Mouse (Mus musculus) heart, embryonic 15.5 days (tissue): ENCODE measurements around the gene Trpc2. TPM values are rescaled to one million over a fixed set of nuclear protein-coding genes. Genes with fewer than 3 reads are reported as not detected.

ENCODE experiments used
- ATAC-seq: fragments of 200-750 bp; cut with Nextera tagmentation; replicated peaks from 2 replicates; pipeline ENCODE4 v1.8.0; 2017; ENCODE audit warnings: low read depth, moderate TSS enrichment; ENCODE audit not compliant: insufficient number of reproducible peaks, insufficient read depth, low FRiP score
- H3K27ac ChIP-seq: fragments of 300-500 bp; sonication (generic); 2 replicates; pipeline ENCODE4 v1.5.1; 2015; ENCODE audit warnings: mild to moderate bottlenecking, inconsistent platforms
- H3K27me3 ChIP-seq: fragments of 300-500 bp; sonication (generic); 2 replicates; pipeline ENCODE4 v1.6.1; 2015; ENCODE audit warnings: inconsistent platforms
- H3K36me3 ChIP-seq: fragments of 300-500 bp; sonication (generic); 2 replicates; pipeline ENCODE4 v1.6.1; 2015; ENCODE audit warnings: mild to moderate bottlenecking, inconsistent platforms
- H3K4me1 ChIP-seq: fragments of 300-500 bp; sonication (generic); replicated peaks from 2 replicates; pipeline ENCODE4 v1.6.1; 2015; ENCODE audit warnings: inconsistent platforms
- H3K4me2 ChIP-seq: fragments of 300-500 bp; sonication (generic); 2 replicates; pipeline ENCODE4 v1.6.1; 2015; ENCODE audit warnings: inconsistent platforms, mild to moderate bottlenecking, moderate library complexity
- H3K4me3 ChIP-seq: fragments of 300-500 bp; sonication (generic); 2 replicates; pipeline ENCODE4 v1.5.1; 2015; ENCODE audit warnings: mild to moderate bottlenecking, inconsistent platforms
- H3K9ac ChIP-seq: fragments of 300-500 bp; sonication (generic); 2 replicates; pipeline ENCODE4 v1.6.1; 2015; ENCODE audit warnings: mild to moderate bottlenecking, inconsistent platforms
- H3K9me3 ChIP-seq: fragments of 300-500 bp; sonication (generic); replicated peaks from 2 replicates; pipeline ENCODE4 v1.6.1; 2016; ENCODE audit warnings: inconsistent platforms
- WGBS: fragments of 180-500 bp; shearing (Covaris S2); methylation state at CpG from one replicate; pipeline ENCODE4 v1.1.7; 2015; ENCODE audit warnings: mixed read lengths; 5-methylcytosine and 5-hydroxymethylcytosine counted together
- polyA plus RNA-seq: library from polyadenylated mRNA; unstranded; fragments of >200 nt; fragmentation: Nextera tagmentation; extraction: Ambion mirVana; gene quantifications from 2 replicates; pipeline ENCODE4 v1.2.1, GENCODE M21; 2015

Trpc2 gene
- polyA plus RNA-seq, 1 experiment from 2014 or later: not detected

GRCm38 (mm10) chr7:102102696-102103095, 19.8 kb downstream of the Trpc2 start:
- Histone ChIP-seq H3K4me2 (no peak overlapping the region), H3K9me3 (no peaks in the 10 kb centered on the region), H3K27me3 (no peaks in the 10 kb centered on the region), H3K4me1 (peaks cover 40% of the 10 kb centered on the region), H3K36me3 (no peaks in the 10 kb centered on the region), H3K27ac (no peak overlapping the region), H3K9ac (no peak overlapping the region), H3K4me3 (no peak overlapping the region)
- 51% methylated on average over 6 of the region's 6 CpGs for WGBS
- no peak for ATAC-seq

GRCm38 (mm10) chr7:102103555-102103954, 20.6 kb downstream of the Trpc2 start:
- H3K36me3 ChIP-seq: no peaks in the 10 kb centered on the region
- 61% methylated on average over 2 of the region's 2 CpGs for WGBS
- no peak overlapping the region for H3K4me3 ChIP-seq
- H3K9ac ChIP-seq: no peak overlapping the region
- no peak for ATAC-seq
- H3K4me1 ChIP-seq: peaks cover 40% of the 10 kb centered on the region
- no peaks in the 10 kb centered on the region for H3K27me3 ChIP-seq
- H3K27ac ChIP-seq: no peak overlapping the region
- no peak overlapping the region for H3K4me2 ChIP-seq
- H3K9me3 ChIP-seq: no peaks in the 10 kb centered on the region

GRCm38 (mm10) chr7:102104126-102104525, 21.2 kb downstream of the Trpc2 start:
- Histone ChIP-seq H3K27ac (no peak overlapping the region), H3K4me1 (peaks cover 40% of the 10 kb centered on the region), H3K9ac (no peak overlapping the region), H3K4me2 (no peak overlapping the region), H3K9me3 (no peaks in the 10 kb centered on the region), H3K36me3 (no peaks in the 10 kb centered on the region), H3K4me3 (no peak overlapping the region), H3K27me3 (no peaks in the 10 kb centered on the region)
- no peak for ATAC-seq
- 51% methylated on average over 5 of the region's 5 CpGs for WGBS

DNA sequence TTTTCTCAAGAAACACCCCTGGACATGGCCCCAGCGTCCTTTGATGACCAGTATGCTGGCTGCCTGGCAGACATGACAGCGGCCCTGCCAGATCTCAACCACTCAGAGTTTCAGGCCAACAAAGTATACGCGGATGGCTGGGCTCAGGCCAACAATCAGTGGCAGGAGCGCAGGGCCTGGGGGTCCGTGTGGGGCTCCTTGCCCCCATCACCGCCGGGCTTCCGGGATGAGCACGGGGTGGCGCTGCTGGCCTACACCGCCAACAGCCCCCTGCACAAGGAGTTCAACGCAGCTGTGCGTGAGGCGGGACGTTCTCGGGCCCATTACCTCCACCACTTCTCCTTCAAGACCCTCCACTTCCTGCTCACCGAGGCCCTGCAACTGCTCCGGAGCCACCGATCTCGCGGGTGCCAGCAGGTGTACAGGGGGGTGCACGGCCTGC, 23.8 kb downstream of the Trpc2 start:
- WGBS: 3% methylated on average over 23 of the region's 23 CpGs
- Histone ChIP-seq H3K27ac (no peak overlapping the region), H3K4me1 (peaks cover 24% of the 10 kb centered on the region), H3K4me2 (peak overlapping the region; percentile 80), H3K4me3 (peak overlapping the region; percentile 46), H3K9me3 (no peaks in the 10 kb centered on the region), H3K36me3 (no peaks in the 10 kb centered on the region), H3K9ac (peak overlapping the region; percentile 42), H3K27me3 (no peaks in the 10 kb centered on the region)
- ATAC-seq: no peak; the same call in 1 of the 2 replicates

- Histone ChIP-seq H3K27me3 (no peaks in the 10 kb centered on the region), H3K9me3 (no peaks in the 10 kb centered on the region), H3K4me1 (peaks cover 15% of the 10 kb centered on the region), H3K27ac (no peak overlapping the region), H3K4me3 (no peak overlapping the region), H3K36me3 (no peaks in the 10 kb centered on the region), H3K4me2 (no peak overlapping the region), H3K9ac (no peak overlapping the region)
- 79% methylated on average over 1 of the region's 1 CpGs for WGBS
- no peak for ATAC-seq
Measured at GRCm38 (mm10) chr7:102108206-102108605, 25.3 kb downstream of the Trpc2 start.

- WGBS: 76% methylated on average over 7 of the region's 7 CpGs
- Histone ChIP-seq H3K4me1 (peaks cover 11% of the 10 kb centered on the region), H3K27me3 (no peaks in the 10 kb centered on the region), H3K27ac (no peak within 1 kb of the TSS), H3K4me3 (no peak within 1 kb of the TSS), H3K9me3 (no peaks in the 10 kb centered on the region), H3K9ac (no peak within 1 kb of the TSS), H3K4me2 (no peak within 1 kb of the TSS), H3K36me3 (no peaks in the 10 kb centered on the region)
- ATAC-seq: no peak
Measured at GRCm38 (mm10) chr7:102109171-102109570, 26.3 kb downstream of the Trpc2 start, which contains the start of gene Art5. Art5 (minus strand) TSS chr7:102109489.

DNA sequence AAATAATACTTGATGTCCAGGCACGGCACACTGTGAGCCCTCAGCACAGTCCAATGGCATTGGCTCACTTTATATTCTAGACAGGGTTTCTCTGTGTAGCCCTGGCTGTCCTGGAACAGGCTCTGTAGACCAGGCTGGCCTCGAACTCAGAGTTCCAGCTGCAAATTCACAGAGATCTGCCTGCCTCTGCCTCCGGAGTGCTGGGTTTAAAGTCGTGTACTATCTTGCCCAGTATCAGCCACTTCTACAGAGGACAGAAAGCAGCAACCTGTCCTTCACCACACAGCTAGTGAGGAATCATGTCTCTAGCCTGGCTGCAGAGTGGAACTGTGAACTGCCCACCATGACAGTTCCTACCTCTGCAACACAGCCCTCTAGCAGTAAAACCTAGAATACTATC, 26.8 kb downstream of the Trpc2 start:
- no peak for ATAC-seq
- no peaks in the 10 kb centered on the region for H3K36me3 ChIP-seq
- no peak overlapping the region for H3K27ac ChIP-seq
- H3K9ac ChIP-seq: no peak overlapping the region
- whole genome bisulfite sequencing: 89% methylated on average over 4 of the region's 4 CpGs
- no peak overlapping the region for H3K4me2 ChIP-seq
- no peaks in the 10 kb centered on the region for H3K27me3 ChIP-seq
- no peak overlapping the region for H3K4me3 ChIP-seq
- H3K4me1 ChIP-seq: peaks cover 11% of the 10 kb centered on the region
- no peaks in the 10 kb centered on the region for H3K9me3 ChIP-seq

DNA sequence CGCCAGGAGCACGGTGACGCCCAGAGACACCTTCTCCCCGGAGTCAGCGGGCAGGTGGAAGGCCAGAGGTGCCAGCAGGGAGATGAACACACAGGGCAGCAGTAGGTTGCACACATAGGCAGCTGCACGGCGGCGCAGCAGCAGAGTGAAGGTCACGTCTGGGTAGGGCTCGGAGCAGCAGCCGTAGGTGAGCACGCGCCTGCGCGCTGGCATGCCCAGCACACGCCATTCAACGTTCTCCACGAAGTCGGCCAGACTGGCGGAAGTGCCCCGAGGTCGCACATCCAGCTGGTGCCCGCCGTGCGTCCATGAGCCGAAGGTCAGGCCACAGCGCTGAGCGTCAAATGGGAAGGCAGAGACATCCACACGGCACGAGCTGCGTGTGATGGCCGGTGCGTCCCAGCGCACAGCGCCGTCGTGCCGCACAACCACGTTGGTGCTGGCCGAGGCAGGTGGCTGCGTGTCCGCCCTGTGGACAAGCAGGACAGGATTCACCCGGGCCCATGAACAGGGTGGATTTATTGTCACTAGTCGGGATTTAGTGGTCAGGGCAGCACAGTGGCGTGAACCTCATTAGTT, 30.3 kb downstream of the Trpc2 start:
- no peak for ATAC-seq
- 65% methylated on average over 45 of the region's 45 CpGs for WGBS
- no peak overlapping the region for H3K4me3 ChIP-seq

DNA sequence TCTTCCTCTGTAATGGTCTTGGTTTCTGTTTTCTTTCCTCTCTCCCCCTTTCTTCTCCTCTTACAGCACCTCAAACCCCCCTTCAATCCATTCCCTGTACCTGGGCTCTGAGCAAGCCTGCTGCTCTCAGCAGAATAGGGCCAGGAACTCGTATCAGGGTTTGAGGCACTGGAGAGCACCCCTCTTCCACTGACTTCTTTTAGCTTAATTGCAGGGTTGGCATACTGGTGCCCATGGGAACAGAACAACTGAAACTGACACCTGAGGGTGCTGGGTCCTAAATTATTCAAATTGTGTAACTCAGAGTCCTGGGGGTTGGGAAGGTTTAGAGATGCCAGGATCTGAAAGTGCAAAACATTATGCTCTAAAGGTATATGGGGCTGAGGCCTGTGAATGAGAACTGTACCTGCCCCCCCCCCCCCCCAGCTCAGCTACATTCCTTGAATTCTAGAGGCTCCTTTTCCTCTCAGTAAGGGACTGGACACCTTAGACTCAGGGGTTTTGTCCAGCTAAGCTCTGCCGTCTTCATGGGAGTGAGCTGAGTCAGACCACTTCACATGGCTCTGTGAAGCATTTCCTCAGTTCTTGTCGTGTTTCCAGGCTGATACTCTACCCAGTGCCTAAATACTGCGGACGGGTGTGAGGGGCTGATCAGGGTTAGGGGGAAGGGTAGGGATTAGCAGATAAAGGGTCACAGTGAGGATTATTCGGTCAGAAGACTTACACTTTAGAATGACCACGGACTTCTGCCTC, 33.8 kb downstream of the Trpc2 start, which contains the start of gene Chrna10:
Gene Chrna10, minus strand, starts transcription at position 250 of the 753 bp plus-strand sequence.
- Histone ChIP-seq H3K36me3 (peaks cover 32% of the 10 kb centered on the region), H3K9me3 (no peaks in the 10 kb centered on the region), H3K27me3 (no peaks in the 10 kb centered on the region), H3K4me1 (no peaks in the 10 kb centered on the region), H3K27ac (no peak within 1 kb of the TSS), H3K9ac (no peak within 1 kb of the TSS), H3K4me2 (no peak within 1 kb of the TSS), H3K4me3 (no peak within 1 kb of the TSS)
- no peak for ATAC-seq
- WGBS: 38% methylated on average over 7 of the region's 7 CpGs

More for the DNA sequence above, 30.3 kb downstream of the Trpc2 start:
- H3K4me1 ChIP-seq: no peaks in the 10 kb centered on the region
- H3K27me3 ChIP-seq: no peaks in the 10 kb centered on the region
- H3K9me3 ChIP-seq: no peaks in the 10 kb centered on the region
- H3K9ac ChIP-seq: no peak overlapping the region
- no peak overlapping the region for H3K4me2 ChIP-seq
- H3K36me3 ChIP-seq: no peaks in the 10 kb centered on the region
- H3K27ac ChIP-seq: no peak overlapping the region

DNA sequence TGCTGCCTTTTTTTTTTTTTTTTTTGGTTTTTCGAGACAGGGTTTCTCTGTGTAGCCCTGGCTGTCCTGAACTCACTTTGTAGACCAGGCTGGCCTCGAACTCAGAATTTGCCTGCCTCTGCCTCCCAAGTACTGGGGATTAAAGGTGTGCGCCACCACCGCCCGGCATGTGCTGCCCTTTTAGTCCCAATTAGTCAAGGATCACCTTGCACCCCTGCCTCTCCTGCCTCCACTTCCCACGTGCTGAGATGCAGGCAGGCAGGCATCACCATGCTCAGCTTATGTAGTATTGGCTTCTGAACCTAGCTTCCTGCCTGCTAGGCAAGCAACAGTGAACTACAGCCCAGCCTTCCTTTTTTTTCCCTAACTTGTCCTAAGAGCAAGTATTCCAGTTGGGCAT, 34.5 kb downstream of the Trpc2 start:
- no peak overlapping the region for H3K4me2 ChIP-seq
- H3K27me3 ChIP-seq: no peaks in the 10 kb centered on the region
- H3K9me3 ChIP-seq: no peaks in the 10 kb centered on the region
- no peaks in the 10 kb centered on the region for H3K4me1 ChIP-seq
- 70% methylated on average over 6 of the region's 6 CpGs for WGBS
- H3K9ac ChIP-seq: no peak overlapping the region
- peaks cover 38% of the 10 kb centered on the region for H3K36me3 ChIP-seq
- no peak for ATAC-seq
- no peak overlapping the region for H3K4me3 ChIP-seq
- no peak overlapping the region for H3K27ac ChIP-seq

DNA sequence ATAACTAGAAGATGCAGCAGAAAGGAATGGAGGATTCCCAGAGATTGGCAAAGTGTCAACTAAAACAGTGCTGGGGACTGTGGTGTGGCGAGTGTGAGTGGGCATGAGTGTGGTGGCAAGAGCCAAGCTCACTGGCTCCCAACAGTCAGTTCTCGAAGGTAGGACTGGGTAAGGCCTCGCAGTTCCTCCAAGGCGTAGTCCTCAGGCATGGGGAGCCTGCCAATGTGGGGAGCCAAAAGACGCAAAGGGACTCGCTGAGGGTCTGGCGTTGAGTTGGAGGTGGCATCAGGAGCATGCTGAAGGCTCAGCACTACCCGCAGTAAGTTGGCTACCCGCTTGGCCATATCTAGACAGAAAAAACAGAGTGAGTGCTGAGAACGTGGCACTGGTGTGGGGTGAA, 37.4 kb downstream of the Trpc2 start:
- H3K36me3 ChIP-seq: peaks cover 67% of the 10 kb centered on the region
- H3K27ac ChIP-seq: no peak overlapping the region
- no peaks in the 10 kb centered on the region for H3K4me1 ChIP-seq
- no peaks in the 10 kb centered on the region for H3K27me3 ChIP-seq
- no peak overlapping the region for H3K9ac ChIP-seq
- no peak overlapping the region for H3K4me2 ChIP-seq
- no peaks in the 10 kb centered on the region for H3K9me3 ChIP-seq
- no peak for ATAC-seq
- no peak overlapping the region for H3K4me3 ChIP-seq
- WGBS: 93% methylated on average over 10 of the region's 10 CpGs

DNA sequence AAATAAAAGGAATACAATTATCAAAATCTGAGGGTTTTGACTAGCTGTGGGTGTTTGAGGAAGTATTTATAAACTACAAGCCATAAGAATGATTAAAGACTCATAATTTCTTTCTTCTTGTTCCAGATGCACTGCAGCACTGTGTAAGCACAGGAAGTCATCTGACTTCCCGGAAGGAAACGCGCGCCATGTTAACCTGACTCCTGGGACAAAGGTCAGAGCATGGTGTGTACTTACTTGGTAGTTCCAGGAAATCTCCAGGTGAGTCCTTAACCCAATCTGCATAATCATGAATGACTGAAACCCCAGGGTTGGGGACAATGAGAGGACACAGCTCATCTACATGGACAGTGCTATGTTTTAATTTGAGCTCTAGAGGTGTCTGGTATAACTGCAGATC, 49.5 kb downstream of the Trpc2 start:
- no peaks in the 10 kb centered on the region for H3K27me3 ChIP-seq
- no peak overlapping the region for H3K9ac ChIP-seq
- H3K27ac ChIP-seq: no peak overlapping the region
- no peak for ATAC-seq
- H3K36me3 ChIP-seq: peaks cover 84% of the 10 kb centered on the region
- no peak overlapping the region for H3K4me3 ChIP-seq
- no peaks in the 10 kb centered on the region for H3K9me3 ChIP-seq
- H3K4me1 ChIP-seq: no peaks in the 10 kb centered on the region
- 84% methylated on average over 4 of the region's 4 CpGs for WGBS
- H3K4me2 ChIP-seq: no peak overlapping the region
